Mouse (Mus musculus): Measurements from ENCODE around the gene Prss42. TPM values are rescaled to one million over a fixed set of nuclear protein-coding genes. Genes with fewer than 3 reads are reported as not detected.

Gene Prss42
- polyA plus RNA-seq, 1 experiment from 2014 or later, result not detected

DNA sequence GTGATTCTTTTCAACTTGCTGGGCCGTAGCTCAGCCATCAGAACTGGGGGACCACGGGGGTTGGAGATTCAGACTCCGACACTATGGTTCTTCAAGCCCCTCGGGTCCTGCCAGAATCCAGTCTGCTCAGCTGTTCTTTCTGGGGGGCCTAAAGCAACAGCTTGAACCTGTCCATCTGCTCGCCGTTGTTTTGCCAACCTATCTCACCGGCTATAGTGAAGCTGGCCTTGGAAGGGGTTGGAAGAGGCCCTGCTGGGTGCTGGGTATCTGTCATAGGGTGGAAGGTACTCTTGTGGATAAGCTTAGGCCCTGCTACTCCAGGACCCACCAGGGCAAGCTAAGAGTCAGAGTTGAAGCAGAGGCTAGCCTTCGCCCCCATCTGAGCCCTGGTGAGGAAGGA is 37.1 kb upstream of the Prss42 start:
- no peak overlapping the region for H3K4me3 ChIP-seq (ENCODE audit: low read depth, low read length)
- H3K4me2 ChIP-seq (replicated peaks; ENCODE audit: low read depth, low read length), result no peak overlapping the region
- no peak for ATAC-seq (ENCODE audit: low FRiP score)
- no peaks in the 10 kb centered on the region for H3K4me1 ChIP-seq (replicated peaks; ENCODE audit: control insufficient read depth, insufficient read depth, low read length)
- no peaks in the 10 kb centered on the region for H3K36me3 ChIP-seq (ENCODE audit: control insufficient read depth, insufficient read depth, low read length)
- WGBS, result 80% methylated on average over 8 of the region's 8 CpGs
- no peak for DNase-seq (ENCODE audit: low spot score)
- H3K27ac ChIP-seq (ENCODE audit: low read depth, low read length), result no peak overlapping the region
- no peaks in the 10 kb centered on the region for H3K9me3 ChIP-seq (ENCODE audit: control insufficient read depth, low read length)
- H3K9ac ChIP-seq (ENCODE audit: low read depth, low read length), result no peak overlapping the region
- H3K27me3 ChIP-seq (ENCODE audit: control insufficient read depth, insufficient read depth, low read length), result no peaks in the 10 kb centered on the region

DNA sequence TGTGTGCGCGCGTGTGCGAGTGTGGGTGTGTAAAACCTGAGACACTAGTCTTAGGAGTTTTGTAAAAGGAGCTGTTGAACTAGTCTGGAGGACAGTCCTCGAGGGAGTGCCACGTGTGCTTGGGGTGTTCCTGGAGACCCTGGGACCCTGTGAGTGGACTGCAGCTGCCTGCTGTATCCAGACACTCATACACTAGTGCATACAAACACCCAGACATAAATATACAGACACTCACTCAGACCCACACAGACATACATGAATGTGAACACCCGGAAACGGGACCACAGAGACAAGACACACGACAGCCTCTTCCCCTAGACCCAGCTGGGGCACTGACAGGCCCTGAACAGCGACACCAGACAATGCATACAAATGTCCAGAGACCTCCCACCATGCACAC is 35.2 kb upstream of the Prss42 start:
- no peak for ATAC-seq (ENCODE audit: low FRiP score)
- H3K36me3 ChIP-seq (ENCODE audit: control insufficient read depth, insufficient read depth, low read length), result no peaks in the 10 kb centered on the region
- H3K4me3 ChIP-seq (ENCODE audit: low read depth, low read length), result no peak overlapping the region
- H3K27me3 ChIP-seq (ENCODE audit: control insufficient read depth, insufficient read depth, low read length), result no peaks in the 10 kb centered on the region
- no peak overlapping the region for H3K9ac ChIP-seq (ENCODE audit: low read depth, low read length)
- H3K27ac ChIP-seq (ENCODE audit: low read depth, low read length), result no peak overlapping the region
- no peaks in the 10 kb centered on the region for H3K9me3 ChIP-seq (ENCODE audit: control insufficient read depth, low read length)
- WGBS, result 81% methylated on average over 10 of the region's 10 CpGs
- DNase-seq (ENCODE audit: low spot score), result no peak
- H3K4me1 ChIP-seq (replicated peaks; ENCODE audit: control insufficient read depth, insufficient read depth, low read length), result no peaks in the 10 kb centered on the region
- H3K4me2 ChIP-seq (replicated peaks; ENCODE audit: low read depth, low read length), result no peak overlapping the region

DNA sequence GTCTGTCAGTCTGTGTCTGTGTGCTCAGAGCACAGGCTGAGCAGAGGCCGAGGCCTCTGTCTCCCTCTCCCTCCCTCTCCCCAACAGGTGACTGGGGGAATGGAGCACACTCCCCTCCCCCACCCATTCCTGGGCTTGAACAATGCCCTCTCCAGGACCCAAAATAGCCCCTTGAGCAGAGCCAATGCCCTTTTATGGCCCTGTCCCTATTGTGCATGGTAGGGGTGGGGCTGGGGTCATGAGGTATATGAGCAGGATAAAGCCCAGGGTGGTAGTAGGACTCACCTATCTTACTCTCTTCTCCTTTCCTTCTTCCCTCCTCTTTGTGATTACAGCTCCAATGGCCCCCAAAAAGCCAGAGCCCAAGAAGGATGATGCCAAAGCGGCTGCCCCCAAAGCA is 34.6 kb upstream of the Prss42 start:
- no peak overlapping the region for H3K9ac ChIP-seq (ENCODE audit: low read depth, low read length)
- H3K4me3 ChIP-seq (ENCODE audit: low read depth, low read length), result no peak overlapping the region
- no peaks in the 10 kb centered on the region for H3K36me3 ChIP-seq (ENCODE audit: control insufficient read depth, insufficient read depth, low read length)
- H3K27ac ChIP-seq (ENCODE audit: low read depth, low read length), result no peak overlapping the region
- H3K27me3 ChIP-seq (ENCODE audit: control insufficient read depth, insufficient read depth, low read length), result no peaks in the 10 kb centered on the region
- no peaks in the 10 kb centered on the region for H3K4me1 ChIP-seq (replicated peaks; ENCODE audit: control insufficient read depth, insufficient read depth, low read length)
- ATAC-seq (ENCODE audit: low FRiP score) (no peak), DNase-seq (ENCODE audit: low spot score) (no peak)
- H3K4me2 ChIP-seq (replicated peaks; ENCODE audit: low read depth, low read length), result no peak overlapping the region
- 58% methylated on average over 2 of the region's 2 CpGs for WGBS
- H3K9me3 ChIP-seq (ENCODE audit: control insufficient read depth, low read length), result no peaks in the 10 kb centered on the region

DNA sequence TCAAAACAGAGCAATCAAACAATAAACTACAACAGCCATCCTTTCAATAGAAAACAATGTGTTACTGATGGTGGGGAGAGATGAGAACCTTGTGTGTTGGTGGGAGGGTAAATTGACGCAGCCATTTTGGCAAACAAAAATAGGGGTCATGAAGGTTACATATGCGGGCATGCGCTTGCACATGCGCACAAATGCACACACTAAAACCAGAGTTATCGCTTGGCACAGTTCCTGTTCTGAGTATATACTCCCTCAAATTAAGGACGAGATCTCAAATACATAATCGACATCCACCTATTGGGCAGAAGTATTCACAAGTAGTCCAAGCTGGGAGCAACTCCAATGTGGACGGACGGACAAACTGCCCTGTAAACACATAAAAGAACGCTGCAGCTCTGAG is 25.6 kb upstream of the Prss42 start:
- Histone ChIP-seq H3K27me3 (ENCODE audit: control insufficient read depth, insufficient read depth, low read length) (no peaks in the 10 kb centered on the region), H3K27ac (ENCODE audit: low read depth, low read length) (no peak overlapping the region), H3K4me2 (replicated peaks; ENCODE audit: low read depth, low read length) (no peak overlapping the region), H3K4me3 (ENCODE audit: low read depth, low read length) (no peak overlapping the region), H3K4me1 (replicated peaks; ENCODE audit: control insufficient read depth, insufficient read depth, low read length) (no peaks in the 10 kb centered on the region), H3K9ac (ENCODE audit: low read depth, low read length) (no peak overlapping the region), H3K36me3 (ENCODE audit: control insufficient read depth, insufficient read depth, low read length) (no peaks in the 10 kb centered on the region), H3K9me3 (ENCODE audit: control insufficient read depth, low read length) (no peaks in the 10 kb centered on the region)
- ATAC-seq (ENCODE audit: low FRiP score), result no peak
- WGBS, result 96% methylated on average over 10 of the region's 10 CpGs
- DNase-seq (ENCODE audit: low spot score), result no peak

DNA sequence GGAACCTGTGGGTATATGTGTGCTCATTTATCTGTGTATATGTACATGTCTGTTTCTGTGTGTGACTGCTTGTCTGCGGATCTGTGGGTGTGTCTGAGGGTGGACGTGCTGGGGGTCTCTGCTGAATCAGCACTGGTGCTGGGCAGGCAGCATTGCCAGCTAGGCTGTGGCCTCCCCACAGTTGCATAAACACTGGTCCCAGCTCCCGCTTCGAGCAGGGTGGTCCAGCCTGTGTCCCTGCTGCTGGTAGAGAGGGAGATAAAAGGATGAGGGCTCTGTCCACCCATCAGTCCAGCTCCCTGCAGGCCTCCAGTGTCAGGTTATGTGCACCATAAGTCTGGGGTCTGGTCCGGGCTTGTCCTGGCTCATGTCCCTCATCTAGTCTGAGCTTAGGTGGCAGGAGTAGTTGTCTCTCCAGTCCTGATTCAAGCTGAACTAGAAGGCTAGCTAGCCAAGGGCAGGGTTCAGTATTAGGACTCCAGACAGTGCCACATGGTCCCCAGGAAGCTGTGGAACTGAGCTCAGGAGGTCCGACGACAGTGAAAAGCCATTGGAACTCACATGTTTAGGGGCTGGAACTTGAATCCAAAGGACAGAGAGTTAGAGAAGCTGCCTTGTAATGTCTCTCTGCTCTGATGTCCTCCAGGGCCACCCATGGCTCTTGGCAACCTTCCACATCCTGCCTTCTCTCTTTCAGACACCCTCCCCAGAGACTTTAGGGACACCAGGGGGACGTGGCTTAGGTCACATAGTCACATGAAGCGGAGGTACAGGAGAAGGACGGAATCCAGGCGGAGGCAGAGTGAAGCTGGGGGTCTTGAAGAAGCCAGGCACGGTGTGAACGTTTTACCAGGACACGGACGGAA is 23.3 kb upstream of the Prss42 start:
- H3K4me3 ChIP-seq (ENCODE audit: low read depth, low read length), result no peak overlapping the region
- 78% methylated on average over 15 of the region's 15 CpGs for WGBS
- ATAC-seq (ENCODE audit: low FRiP score), result no peak

DNA sequence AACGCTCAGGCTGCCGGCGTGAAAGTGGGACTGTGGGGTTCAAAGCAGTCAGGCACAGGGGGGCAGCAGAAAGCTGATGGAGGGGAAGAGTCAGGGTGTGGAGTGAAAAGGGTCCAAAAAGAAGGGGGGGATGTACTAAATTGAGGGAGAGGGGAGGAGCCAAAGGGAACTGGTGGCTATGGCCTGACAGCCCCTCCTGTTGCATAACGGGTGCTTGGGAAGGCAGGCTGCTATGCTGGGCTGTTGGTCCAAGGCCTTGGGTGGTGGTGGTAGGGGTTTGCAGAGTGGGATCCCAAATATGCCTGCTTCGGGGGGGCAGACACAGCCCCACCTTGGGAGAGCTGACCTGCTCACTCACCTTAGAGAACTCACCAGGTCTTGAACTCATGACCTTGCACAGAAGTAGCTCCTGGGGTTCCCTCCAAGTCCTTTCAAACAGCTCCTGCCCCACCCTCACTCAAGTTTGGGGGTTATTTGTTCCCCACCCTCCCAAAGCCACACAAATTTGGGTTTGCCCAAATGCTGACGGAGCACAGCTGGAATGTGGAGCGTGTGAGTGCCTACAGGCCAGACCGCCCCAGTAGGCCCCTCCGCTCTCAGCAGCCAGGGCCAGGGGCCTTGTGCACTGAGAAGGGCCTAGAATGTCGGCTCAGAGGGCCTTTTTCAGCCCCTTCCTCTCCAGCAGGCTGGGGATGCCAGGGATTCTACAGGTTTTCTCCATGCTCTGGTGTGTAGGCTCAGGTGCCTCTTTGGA is 22.5 kb upstream of the Prss42 start:
- no peak overlapping the region for H3K27ac ChIP-seq (ENCODE audit: low read depth, low read length)
- DNase-seq (ENCODE audit: low spot score) (no peak), ATAC-seq (ENCODE audit: low FRiP score) (no peak)
- H3K27me3 ChIP-seq (ENCODE audit: control insufficient read depth, insufficient read depth, low read length), result no peaks in the 10 kb centered on the region
- no peak overlapping the region for H3K4me3 ChIP-seq (ENCODE audit: low read depth, low read length)
- H3K9me3 ChIP-seq (ENCODE audit: control insufficient read depth, low read length), result no peaks in the 10 kb centered on the region
- H3K4me1 ChIP-seq (replicated peaks; ENCODE audit: control insufficient read depth, insufficient read depth, low read length), result no peaks in the 10 kb centered on the region
- no peak overlapping the region for H3K4me2 ChIP-seq (replicated peaks; ENCODE audit: low read depth, low read length)
- no peaks in the 10 kb centered on the region for H3K36me3 ChIP-seq (ENCODE audit: control insufficient read depth, insufficient read depth, low read length)
- 80% methylated on average over 10 of the region's 10 CpGs for WGBS
- H3K9ac ChIP-seq (ENCODE audit: low read depth, low read length), result no peak overlapping the region

More for the DNA sequence above, 23.3 kb upstream of the Prss42 start:
- Histone ChIP-seq H3K4me2 (replicated peaks; ENCODE audit: low read depth, low read length) (no peak overlapping the region), H3K4me1 (replicated peaks; ENCODE audit: control insufficient read depth, insufficient read depth, low read length) (no peaks in the 10 kb centered on the region), H3K36me3 (ENCODE audit: control insufficient read depth, insufficient read depth, low read length) (no peaks in the 10 kb centered on the region), H3K9me3 (ENCODE audit: control insufficient read depth, low read length) (no peaks in the 10 kb centered on the region), H3K9ac (ENCODE audit: low read depth, low read length) (no peak overlapping the region), H3K27me3 (ENCODE audit: control insufficient read depth, insufficient read depth, low read length) (no peaks in the 10 kb centered on the region), H3K27ac (ENCODE audit: low read depth, low read length) (no peak overlapping the region)
- DNase-seq (ENCODE audit: low spot score), result no peak

DNA sequence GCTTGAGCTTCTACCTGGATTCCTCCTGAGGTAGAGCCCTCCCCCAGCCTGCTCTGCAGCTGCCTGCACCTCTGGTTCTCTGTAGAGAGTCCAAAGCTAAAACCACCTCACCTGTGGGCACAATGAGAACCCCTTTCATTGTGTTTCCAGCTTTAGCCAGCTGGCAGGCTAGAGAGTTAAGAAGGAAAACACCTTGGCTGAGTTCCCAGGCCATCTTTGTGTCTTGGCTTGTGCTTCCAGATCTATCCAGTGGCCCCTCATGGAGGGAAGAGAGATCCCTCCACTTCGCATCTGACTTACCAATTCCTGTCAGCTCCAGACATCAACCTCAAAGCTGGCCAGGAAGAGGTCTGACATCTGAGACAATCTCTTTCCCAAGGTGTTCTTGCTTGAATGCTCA is 19.9 kb upstream of the Prss42 start:
- 100% methylated on average over 1 of the region's 1 CpGs for WGBS
- Histone ChIP-seq H3K27me3 (ENCODE audit: control insufficient read depth, insufficient read depth, low read length) (no peaks in the 10 kb centered on the region), H3K9me3 (ENCODE audit: control insufficient read depth, low read length) (no peaks in the 10 kb centered on the region), H3K9ac (ENCODE audit: low read depth, low read length) (no peak overlapping the region), H3K4me1 (replicated peaks; ENCODE audit: control insufficient read depth, insufficient read depth, low read length) (no peaks in the 10 kb centered on the region), H3K27ac (ENCODE audit: low read depth, low read length) (no peak overlapping the region), H3K4me3 (ENCODE audit: low read depth, low read length) (no peak overlapping the region), H3K4me2 (replicated peaks; ENCODE audit: low read depth, low read length) (no peak overlapping the region), H3K36me3 (ENCODE audit: control insufficient read depth, insufficient read depth, low read length) (no peaks in the 10 kb centered on the region)
- DNase-seq (ENCODE audit: low spot score) (no peak), ATAC-seq (ENCODE audit: low FRiP score) (no peak)

DNA sequence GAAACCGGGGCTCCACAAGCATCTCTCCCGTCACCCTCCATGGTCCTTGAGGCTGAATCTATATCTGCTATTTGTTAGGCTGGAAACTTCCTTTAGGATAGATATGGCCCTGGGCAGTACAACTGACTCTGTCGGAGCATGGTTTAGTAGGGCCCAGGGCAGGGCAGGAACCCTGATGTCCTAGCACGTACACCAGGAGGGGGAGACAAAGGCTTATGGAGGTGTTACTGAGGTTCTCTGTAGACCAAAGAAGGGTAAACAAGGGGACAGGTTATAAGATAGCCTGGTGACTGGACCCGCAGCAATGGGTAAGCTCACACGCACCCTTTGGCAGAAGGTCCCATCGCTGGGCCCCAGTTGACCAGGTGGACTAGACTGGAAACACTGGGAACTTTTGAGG is 19.4 kb upstream of the Prss42 start:
- WGBS, result 86% methylated on average over 7 of the region's 7 CpGs
- H3K36me3 ChIP-seq (ENCODE audit: control insufficient read depth, insufficient read depth, low read length), result no peaks in the 10 kb centered on the region
- H3K27me3 ChIP-seq (ENCODE audit: control insufficient read depth, insufficient read depth, low read length), result no peaks in the 10 kb centered on the region
- no peak overlapping the region for H3K4me2 ChIP-seq (replicated peaks; ENCODE audit: low read depth, low read length)
- DNase-seq (ENCODE audit: low spot score) (no peak), ATAC-seq (ENCODE audit: low FRiP score) (no peak)
- no peaks in the 10 kb centered on the region for H3K4me1 ChIP-seq (replicated peaks; ENCODE audit: control insufficient read depth, insufficient read depth, low read length)
- no peak overlapping the region for H3K4me3 ChIP-seq (ENCODE audit: low read depth, low read length)
- H3K9ac ChIP-seq (ENCODE audit: low read depth, low read length), result no peak overlapping the region
- H3K27ac ChIP-seq (ENCODE audit: low read depth, low read length), result no peak overlapping the region
- H3K9me3 ChIP-seq (ENCODE audit: control insufficient read depth, low read length), result no peaks in the 10 kb centered on the region
